Mouse (Mus musculus): ENCODE measurements around the gene Zfp275. TPM values are rescaled to one million over a fixed set of nuclear protein-coding genes. Genes with fewer than 3 reads are reported as not detected.
"Not testable (repeated sequence)": the region's sequence is repeated elsewhere in the genome, so short reads cannot be mapped to it uniquely, and the experiment has no call there.

Zfp275 gene
- 12.4 and 12.6 TPM in 2 replicates for total RNA-seq (2012; rRNA removed)

- in situ Hi-C loops (cut with MboI; ENCODE audit: low sequenced_read_pairs in 2 of 2, unreplicated experiment in 2 of 2): no loop called here
- Histone ChIP-seq H3K36me3 (ENCODE audit: control insufficient read depth, insufficient read depth, low read length, poor library complexity, severe bottlenecking) (no peaks in the 10 kb centered on the region; the same call in 1 of the 2 replicates), H3K27ac (ENCODE audit: insufficient read depth, low read depth, low read length, poor library complexity, severe bottlenecking) (no peak within 1 kb of the TSS), H3K9me3 (ENCODE audit: control insufficient read depth, insufficient read depth, low read depth, low read length) (no peaks in the 10 kb centered on the region), H3K4me3 (ENCODE audit: insufficient read depth in 1 of 2, low read depth in 1 of 2, low read length in 2 of 2, poor library complexity in 1 of 2, severe bottlenecking in 1 of 2) (peak within 1 kb of the TSS; percentile 80 to 83), H3K9ac (ENCODE audit: insufficient read depth, low read depth, low read length, poor library complexity, severe bottlenecking) (peak within 1 kb of the TSS; percentile 77), H3K4me1 (ENCODE audit: control insufficient read depth in 2 of 2, insufficient read depth in 2 of 2, low read length in 2 of 2, poor library complexity in 1 of 2) (no peaks in the 10 kb centered on the region)
- TF ChIP-seq ZC3H11A (IDR thresholded peaks at IDR 0.05; ENCODE audit: borderline replicate concordance, low read depth, low read length) (no peak), MAFK (IDR thresholded peaks at IDR 0.05; ENCODE audit: insufficient read depth, low read depth, low read length) (no peak), CHD2 (IDR thresholded peaks at IDR 0.05; ENCODE audit: low read depth, low read length) (no peak), HCFC1 (IDR thresholded peaks at IDR 0.05; ENCODE audit: borderline replicate concordance, insufficient read depth, low read length) (no peak), ZNF384 (IDR thresholded peaks at IDR 0.05; ENCODE audit: low read depth, low read length) (no peak)
- peak; percentile 49 for DNase-seq (ENCODE audit: low read depth, low spot score)
Observed at GRCm38 (mm10) chrX:73342483-73342895, at the start of gene Zfp275. Gene Zfp275, plus strand, starts transcription at chrX:73342621.

- H3K27ac ChIP-seq (ENCODE audit: insufficient read depth, low read depth, low read length, poor library complexity, severe bottlenecking); H3K9me3 ChIP-seq (ENCODE audit: control insufficient read depth, insufficient read depth, low read depth, low read length); H3K4me1 ChIP-seq (ENCODE audit: control insufficient read depth in 2 of 2, insufficient read depth in 2 of 2, low read length in 2 of 2, poor library complexity in 1 of 2); DNase-seq (ENCODE audit: low read depth, low spot score); H3K9ac ChIP-seq (ENCODE audit: insufficient read depth, low read depth, low read length, poor library complexity, severe bottlenecking); in situ Hi-C loops (cut with MboI; ENCODE audit: low sequenced_read_pairs in 2 of 2, unreplicated experiment in 2 of 2); H3K36me3 ChIP-seq (ENCODE audit: control insufficient read depth, insufficient read depth, low read length, poor library complexity, severe bottlenecking); H3K4me3 ChIP-seq (ENCODE audit: insufficient read depth in 1 of 2, low read depth in 1 of 2, low read length in 2 of 2, poor library complexity in 1 of 2, severe bottlenecking in 1 of 2): not testable (repeated sequence)
Observed at GRCm38 (mm10) chrX:73292876-73293275, 49.5 kb upstream of the Zfp275 start, which contains the start of the genes Xlr5a and Xlr5c. Gene Xlr5a, minus strand, starts transcription at chrX:73292976. Gene Xlr5c, minus strand, starts transcription at chrX:73292976.

GRCm38 (mm10) chrX:73295745-73296144 lies 46.7 kb upstream of the Zfp275 start:
- H3K4me1 ChIP-seq (ENCODE audit: control insufficient read depth in 2 of 2, insufficient read depth in 2 of 2, low read length in 2 of 2, poor library complexity in 1 of 2); in situ Hi-C loops (cut with MboI; ENCODE audit: low sequenced_read_pairs in 2 of 2, unreplicated experiment in 2 of 2); H3K9me3 ChIP-seq (ENCODE audit: control insufficient read depth, insufficient read depth, low read depth, low read length); DNase-seq (ENCODE audit: low read depth, low spot score); H3K4me3 ChIP-seq (ENCODE audit: insufficient read depth in 1 of 2, low read depth in 1 of 2, low read length in 2 of 2, poor library complexity in 1 of 2, severe bottlenecking in 1 of 2); H3K9ac ChIP-seq (ENCODE audit: insufficient read depth, low read depth, low read length, poor library complexity, severe bottlenecking); H3K27ac ChIP-seq (ENCODE audit: insufficient read depth, low read depth, low read length, poor library complexity, severe bottlenecking); H3K36me3 ChIP-seq (ENCODE audit: control insufficient read depth, insufficient read depth, low read length, poor library complexity, severe bottlenecking): not testable (repeated sequence)

GRCm38 (mm10) chrX:73312522-73312921 lies 29.9 kb upstream of the Zfp275 start:
- DNase-seq (ENCODE audit: low read depth, low spot score): peak; percentile 11
- Histone ChIP-seq H3K9me3 (ENCODE audit: control insufficient read depth, insufficient read depth, low read depth, low read length) (no peaks in the 10 kb centered on the region), H3K36me3 (ENCODE audit: control insufficient read depth, insufficient read depth, low read length, poor library complexity, severe bottlenecking) (no peaks in the 10 kb centered on the region), H3K27ac (ENCODE audit: insufficient read depth, low read depth, low read length, poor library complexity, severe bottlenecking) (no peak overlapping the region), H3K9ac (ENCODE audit: insufficient read depth, low read depth, low read length, poor library complexity, severe bottlenecking) (no peak overlapping the region), H3K4me3 (ENCODE audit: insufficient read depth in 1 of 2, low read depth in 1 of 2, low read length in 2 of 2, poor library complexity in 1 of 2, severe bottlenecking in 1 of 2) (no peak overlapping the region), H3K4me1 (ENCODE audit: control insufficient read depth in 2 of 2, insufficient read depth in 2 of 2, low read length in 2 of 2, poor library complexity in 1 of 2) (no peaks in the 10 kb centered on the region)
- TF ChIP-seq ZC3H11A (IDR thresholded peaks at IDR 0.05; ENCODE audit: borderline replicate concordance, low read depth, low read length) (no peak), CHD2 (IDR thresholded peaks at IDR 0.05; ENCODE audit: low read depth, low read length) (no peak), HCFC1 (IDR thresholded peaks at IDR 0.05; ENCODE audit: borderline replicate concordance, insufficient read depth, low read length) (no peak), MAFK (IDR thresholded peaks at IDR 0.05; ENCODE audit: insufficient read depth, low read depth, low read length) (no peak), ZNF384 (IDR thresholded peaks at IDR 0.05; ENCODE audit: low read depth, low read length) (no peak)
- in situ Hi-C loops (cut with MboI; ENCODE audit: low sequenced_read_pairs in 2 of 2, unreplicated experiment in 2 of 2): no loop called here

GRCm38 (mm10) chrX:73321029-73321428 lies 21.4 kb upstream of the Zfp275 start:
- H3K36me3 ChIP-seq (ENCODE audit: control insufficient read depth, insufficient read depth, low read length, poor library complexity, severe bottlenecking): no peaks in the 10 kb centered on the region
- no peak overlapping the region for H3K4me3 ChIP-seq (ENCODE audit: insufficient read depth in 1 of 2, low read depth in 1 of 2, low read length in 2 of 2, poor library complexity in 1 of 2, severe bottlenecking in 1 of 2)
- in situ Hi-C loops (cut with MboI; ENCODE audit: low sequenced_read_pairs in 2 of 2, unreplicated experiment in 2 of 2): no loop called here
- no peak for DNase-seq (ENCODE audit: low read depth, low spot score)
- H3K9ac ChIP-seq (ENCODE audit: insufficient read depth, low read depth, low read length, poor library complexity, severe bottlenecking): no peak overlapping the region
- no peak for TF ChIP-seq ZNF384 (IDR thresholded peaks at IDR 0.05; ENCODE audit: low read depth, low read length)
- no peak for TF ChIP-seq CHD2 (IDR thresholded peaks at IDR 0.05; ENCODE audit: low read depth, low read length)
- no peak for TF ChIP-seq MAFK (IDR thresholded peaks at IDR 0.05; ENCODE audit: insufficient read depth, low read depth, low read length)
- no peak for TF ChIP-seq ZC3H11A (IDR thresholded peaks at IDR 0.05; ENCODE audit: borderline replicate concordance, low read depth, low read length)
- TF ChIP-seq HCFC1 (IDR thresholded peaks at IDR 0.05; ENCODE audit: borderline replicate concordance, insufficient read depth, low read length): no peak
- no peaks in the 10 kb centered on the region for H3K4me1 ChIP-seq (ENCODE audit: control insufficient read depth in 2 of 2, insufficient read depth in 2 of 2, low read length in 2 of 2, poor library complexity in 1 of 2)
- no peaks in the 10 kb centered on the region for H3K9me3 ChIP-seq (ENCODE audit: control insufficient read depth, insufficient read depth, low read depth, low read length)
- no peak overlapping the region for H3K27ac ChIP-seq (ENCODE audit: insufficient read depth, low read depth, low read length, poor library complexity, severe bottlenecking)

Data from ES-E14 (cell line).